Mouse (Mus musculus) neural tube, embryonic 15.5 days (tissue): Measurements from ENCODE around the gene Nmur2. TPM values are rescaled to one million over a fixed set of nuclear protein-coding genes. Genes with fewer than 3 reads are reported as not detected.

Experiments
- ATAC-seq: fragments of 200-750 bp; cut with Nextera tagmentation; 2 replicates; pipeline ENCODE4 v1.8.0; 2017; ENCODE audit warnings: mild to moderate bottlenecking, moderate TSS enrichment, moderate library complexity; ENCODE audit not compliant: low FRiP score
- H3K27ac ChIP-seq: fragments of 300-500 bp; sonication (generic); replicated peaks from 2 replicates; pipeline ENCODE4 v1.5.1; 2015; ENCODE audit warnings: mild to moderate bottlenecking, inconsistent platforms
- H3K27me3 ChIP-seq: fragments of 300-500 bp; sonication (generic); replicated peaks from 2 replicates; pipeline ENCODE4 v1.6.1; 2015; ENCODE audit warnings: inconsistent platforms
- H3K36me3 ChIP-seq: fragments of 300-500 bp; sonication (generic); 2 replicates; pipeline ENCODE4 v1.6.1; 2015; ENCODE audit warnings: inconsistent platforms
- H3K4me1 ChIP-seq: fragments of 300-500 bp; sonication (generic); 2 replicates; pipeline ENCODE4 v1.6.1; 2015; ENCODE audit warnings: inconsistent platforms
- H3K4me2 ChIP-seq: fragments of 300-500 bp; sonication (generic); 2 replicates; pipeline ENCODE4 v1.6.1; 2015; ENCODE audit warnings: inconsistent platforms, mild to moderate bottlenecking, moderate library complexity
- H3K4me3 ChIP-seq: fragments of 300-500 bp; sonication (generic); replicated peaks from 2 replicates; pipeline ENCODE4 v1.5.1; 2015; ENCODE audit warnings: mild to moderate bottlenecking, inconsistent platforms
- H3K9ac ChIP-seq: fragments of 300-500 bp; sonication (generic); replicated peaks from 2 replicates; pipeline ENCODE4 v1.6.1; 2015; ENCODE audit warnings: mild to moderate bottlenecking, inconsistent platforms
- H3K9me3 ChIP-seq: fragments of 300-500 bp; sonication (generic); replicated peaks from 2 replicates; pipeline ENCODE4 v1.6.1; 2016; ENCODE audit warnings: inconsistent platforms
- WGBS: fragments of 180-500 bp; shearing (Covaris S2); methylation state at CpG from one replicate; pipeline ENCODE4 v1.1.7; 2015; ENCODE audit warnings: mixed read lengths; 5-methylcytosine and 5-hydroxymethylcytosine counted together
- polyA plus RNA-seq: library from polyadenylated mRNA; unstranded; fragments of >200 nt; fragmentation: Nextera tagmentation; extraction: Ambion mirVana; gene quantifications from 2 replicates; pipeline ENCODE4 v1.2.1, GENCODE M21; 2015

Gene Nmur2
- polyA plus RNA-seq, 1 experiment from 2014 or later: 0.38 TPM

GRCm38 (mm10) chr11:56008277-56008676 is 32.5 kb downstream of the Nmur2 start:
- ATAC-seq: no peak
- no peak overlapping the region for H3K27ac ChIP-seq
- H3K9me3 ChIP-seq: no peaks in the 10 kb centered on the region
- no peak overlapping the region for H3K4me3 ChIP-seq
- 35% methylated on average over 3 of the region's 3 CpGs for WGBS
- H3K4me2 ChIP-seq: no peak overlapping the region
- no peaks in the 10 kb centered on the region for H3K4me1 ChIP-seq
- H3K36me3 ChIP-seq: no peaks in the 10 kb centered on the region
- H3K9ac ChIP-seq: no peak overlapping the region
- H3K27me3 ChIP-seq: no peaks in the 10 kb centered on the region

GRCm38 (mm10) chr11:55992799-55993198 is 48.0 kb downstream of the Nmur2 start:
- ATAC-seq: no peak

GRCm38 (mm10) chr11:55992148-55992547 is 48.7 kb downstream of the Nmur2 start:
- H3K9me3 ChIP-seq: no peaks in the 10 kb centered on the region
- H3K9ac ChIP-seq: no peak overlapping the region
- peaks cover 17% of the 10 kb centered on the region for H3K4me1 ChIP-seq
- no peaks in the 10 kb centered on the region for H3K36me3 ChIP-seq
- H3K4me3 ChIP-seq: no peak overlapping the region
- ATAC-seq: no peak
- no peak overlapping the region for H3K4me2 ChIP-seq
- H3K27me3 ChIP-seq: no peaks in the 10 kb centered on the region
- H3K27ac ChIP-seq: no peak overlapping the region
- 46% methylated on average over 3 of the region's 3 CpGs for WGBS

More at GRCm38 (mm10) chr11:55992799-55993198, 48.0 kb downstream of the Nmur2 start:
- H3K4me1 ChIP-seq: peaks cover 13% of the 10 kb centered on the region
- H3K9me3 ChIP-seq: no peaks in the 10 kb centered on the region
- no peak overlapping the region for H3K9ac ChIP-seq
- no peaks in the 10 kb centered on the region for H3K27me3 ChIP-seq
- 62% methylated on average over 1 of the region's 1 CpGs for WGBS
- no peak overlapping the region for H3K27ac ChIP-seq
- H3K4me2 ChIP-seq: no peak overlapping the region
- H3K4me3 ChIP-seq: no peak overlapping the region
- H3K36me3 ChIP-seq: no peaks in the 10 kb centered on the region

GRCm38 (mm10) chr11:55991505-55992066 is 49.2 kb downstream of the Nmur2 start:
- Histone ChIP-seq H3K4me3 (no peak overlapping the region), H3K27ac (no peak overlapping the region; the same call in 1 of the 2 replicates), H3K9ac (no peak overlapping the region), H3K4me2 (no peak overlapping the region), H3K4me1 (peaks cover 17% of the 10 kb centered on the region), H3K36me3 (no peaks in the 10 kb centered on the region), H3K9me3 (no peaks in the 10 kb centered on the region), H3K27me3 (no peaks in the 10 kb centered on the region)
- no peak for ATAC-seq
- WGBS: 5% methylated on average over 8 of the region's 8 CpGs

- H3K9ac ChIP-seq: no peak overlapping the region
- H3K4me2 ChIP-seq: no peak overlapping the region
- no peak overlapping the region for H3K4me3 ChIP-seq
- H3K36me3 ChIP-seq: no peaks in the 10 kb centered on the region
- H3K27me3 ChIP-seq: no peaks in the 10 kb centered on the region
- H3K9me3 ChIP-seq: no peaks in the 10 kb centered on the region
- WGBS: 43% methylated on average over 3 of the region's 3 CpGs
- no peak for ATAC-seq
- 0 out of 2 replicates have a peak, but pooled peaks cover 5% of the 10 kb centered on the region for H3K4me1 ChIP-seq
- H3K27ac ChIP-seq: no peak overlapping the region
These were observed 56.2 kb downstream of the Nmur2 start for GRCm38 (mm10) chr11:55984643-55985042.

GRCm38 (mm10) chr11:55981656-55982055 is 59.2 kb downstream of the Nmur2 start:
- H3K4me1 ChIP-seq: no peaks in the 10 kb centered on the region
- no peak for ATAC-seq
- no peaks in the 10 kb centered on the region for H3K27me3 ChIP-seq
- H3K9ac ChIP-seq: no peak overlapping the region
- no peaks in the 10 kb centered on the region for H3K9me3 ChIP-seq
- 46% methylated on average over 1 of the region's 1 CpGs for WGBS
- no peak overlapping the region for H3K27ac ChIP-seq
- no peak overlapping the region for H3K4me2 ChIP-seq
- no peak overlapping the region for H3K4me3 ChIP-seq
- no peaks in the 10 kb centered on the region for H3K36me3 ChIP-seq

- no peak overlapping the region for H3K27ac ChIP-seq
- H3K9ac ChIP-seq: no peak overlapping the region
- 53% methylated on average over 6 of the region's 6 CpGs for WGBS
- no peak overlapping the region for H3K4me3 ChIP-seq
- no peaks in the 10 kb centered on the region for H3K27me3 ChIP-seq
- ATAC-seq: no peak
- H3K4me1 ChIP-seq: peaks cover 13% of the 10 kb centered on the region; the same call in 1 of the 2 replicates
- H3K9me3 ChIP-seq: no peaks in the 10 kb centered on the region
- no peak overlapping the region for H3K4me2 ChIP-seq
- H3K36me3 ChIP-seq: no peaks in the 10 kb centered on the region
These were observed 62.7 kb downstream of the Nmur2 start for GRCm38 (mm10) chr11:55978146-55978545.
